Mouse (Mus musculus) heart, embryonic 15.5 days (tissue): ENCODE data around the gene Bpgm. TPM values are rescaled to one million over a fixed set of nuclear protein-coding genes. Genes with fewer than 3 reads are reported as not detected.

Experiments used
- ATAC-seq: fragments of 200-750 bp; cut with Nextera tagmentation; replicated peaks from 2 replicates; pipeline ENCODE4 v1.8.0; 2017; ENCODE audit warnings: low read depth, moderate TSS enrichment; ENCODE audit not compliant: insufficient number of reproducible peaks, insufficient read depth, low FRiP score
- H3K27ac ChIP-seq: fragments of 300-500 bp; sonication (generic); 2 replicates; pipeline ENCODE4 v1.5.1; 2015; ENCODE audit warnings: mild to moderate bottlenecking, inconsistent platforms
- H3K27me3 ChIP-seq: fragments of 300-500 bp; sonication (generic); 2 replicates; pipeline ENCODE4 v1.6.1; 2015; ENCODE audit warnings: inconsistent platforms
- H3K36me3 ChIP-seq: fragments of 300-500 bp; sonication (generic); 2 replicates; pipeline ENCODE4 v1.6.1; 2015; ENCODE audit warnings: mild to moderate bottlenecking, inconsistent platforms
- H3K4me1 ChIP-seq: fragments of 300-500 bp; sonication (generic); replicated peaks from 2 replicates; pipeline ENCODE4 v1.6.1; 2015; ENCODE audit warnings: inconsistent platforms
- H3K4me2 ChIP-seq: fragments of 300-500 bp; sonication (generic); 2 replicates; pipeline ENCODE4 v1.6.1; 2015; ENCODE audit warnings: inconsistent platforms, mild to moderate bottlenecking, moderate library complexity
- H3K4me3 ChIP-seq: fragments of 300-500 bp; sonication (generic); 2 replicates; pipeline ENCODE4 v1.5.1; 2015; ENCODE audit warnings: mild to moderate bottlenecking, inconsistent platforms
- H3K9ac ChIP-seq: fragments of 300-500 bp; sonication (generic); 2 replicates; pipeline ENCODE4 v1.6.1; 2015; ENCODE audit warnings: mild to moderate bottlenecking, inconsistent platforms
- H3K9me3 ChIP-seq: fragments of 300-500 bp; sonication (generic); replicated peaks from 2 replicates; pipeline ENCODE4 v1.6.1; 2016; ENCODE audit warnings: inconsistent platforms
- WGBS: fragments of 180-500 bp; shearing (Covaris S2); methylation state at CpG from one replicate; pipeline ENCODE4 v1.1.7; 2015; ENCODE audit warnings: mixed read lengths; 5-methylcytosine and 5-hydroxymethylcytosine counted together
- polyA plus RNA-seq: library from polyadenylated mRNA; unstranded; fragments of >200 nt; fragmentation: Nextera tagmentation; extraction: Ambion mirVana; gene quantifications from 2 replicates; pipeline ENCODE4 v1.2.1, GENCODE M21; 2015

Gene Bpgm
- 112 and 125 TPM in 2 replicates for polyA plus RNA-seq

DNA sequence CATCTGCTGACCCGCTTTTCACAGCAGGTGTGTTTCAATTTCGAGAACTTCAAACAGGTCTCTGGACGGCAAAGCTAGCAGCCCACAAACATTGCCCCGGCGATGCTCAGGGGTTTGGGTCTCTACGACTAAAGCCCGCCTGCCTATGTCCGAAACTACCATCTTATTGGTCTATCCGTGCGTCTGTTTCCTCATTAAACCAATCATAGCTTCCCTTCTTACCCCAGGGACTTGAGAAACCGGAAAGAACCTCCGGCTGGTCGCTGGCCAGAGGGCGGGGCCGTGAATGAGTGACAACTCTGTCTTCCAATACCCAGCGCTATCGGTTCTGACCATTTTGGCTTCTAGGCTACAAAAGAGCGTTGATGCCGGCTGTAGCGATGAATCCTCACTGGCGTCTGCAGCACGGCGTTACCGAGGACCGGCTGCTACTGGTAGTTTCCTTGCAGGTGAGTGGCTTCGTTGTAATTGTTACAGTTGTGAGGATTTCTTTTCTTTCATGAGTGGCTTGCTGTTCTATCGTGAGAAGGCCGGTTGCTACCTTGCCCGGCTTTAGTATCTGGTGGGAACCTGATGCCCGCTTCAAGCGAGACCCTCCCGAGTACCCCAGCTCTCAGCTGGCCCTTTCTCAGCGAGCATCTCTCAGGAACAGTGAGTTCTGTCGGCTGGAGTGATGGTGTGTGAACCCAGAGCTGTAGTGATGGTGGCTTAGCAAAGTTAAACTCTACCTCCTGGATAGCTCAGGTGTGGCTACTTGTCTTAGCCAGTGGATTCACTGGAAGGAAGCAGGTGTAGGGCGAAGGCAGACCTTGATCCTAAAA lies at the start of gene Bpgm:
TSS of gene Bpgm (plus strand) at position 234 of the 821 bp plus-strand sequence.
- peak within 1 kb of the TSS; percentile 66 for H3K9ac ChIP-seq
- peak within 1 kb of the TSS; percentile 75 for H3K27ac ChIP-seq
- H3K4me3 ChIP-seq: peak within 1 kb of the TSS; percentile 62
- peak within 1 kb of the TSS; percentile 82 for H3K4me2 ChIP-seq
- H3K27me3 ChIP-seq: no peaks in the 10 kb centered on the region
- peak; percentile 97 for ATAC-seq
- no peaks in the 10 kb centered on the region for H3K9me3 ChIP-seq
- no peaks in the 10 kb centered on the region for H3K36me3 ChIP-seq
- H3K4me1 ChIP-seq: peaks cover 23% of the 10 kb centered on the region
- under 1% methylated on average over 35 of the region's 35 CpGs for WGBS

- Histone ChIP-seq H3K4me1 (no peaks in the 10 kb centered on the region), H3K9ac (no peak overlapping the region), H3K27me3 (no peaks in the 10 kb centered on the region), H3K27ac (no peak overlapping the region), H3K36me3 (no peaks in the 10 kb centered on the region), H3K4me3 (no peak overlapping the region), H3K9me3 (no peaks in the 10 kb centered on the region), H3K4me2 (no peak overlapping the region)
- ATAC-seq: no peak
- WGBS: 56% methylated on average over 2 of the region's 2 CpGs
Measured at GRCm38 (mm10) chr6:34439006-34439405, 37.0 kb upstream of the Bpgm start.

DNA sequence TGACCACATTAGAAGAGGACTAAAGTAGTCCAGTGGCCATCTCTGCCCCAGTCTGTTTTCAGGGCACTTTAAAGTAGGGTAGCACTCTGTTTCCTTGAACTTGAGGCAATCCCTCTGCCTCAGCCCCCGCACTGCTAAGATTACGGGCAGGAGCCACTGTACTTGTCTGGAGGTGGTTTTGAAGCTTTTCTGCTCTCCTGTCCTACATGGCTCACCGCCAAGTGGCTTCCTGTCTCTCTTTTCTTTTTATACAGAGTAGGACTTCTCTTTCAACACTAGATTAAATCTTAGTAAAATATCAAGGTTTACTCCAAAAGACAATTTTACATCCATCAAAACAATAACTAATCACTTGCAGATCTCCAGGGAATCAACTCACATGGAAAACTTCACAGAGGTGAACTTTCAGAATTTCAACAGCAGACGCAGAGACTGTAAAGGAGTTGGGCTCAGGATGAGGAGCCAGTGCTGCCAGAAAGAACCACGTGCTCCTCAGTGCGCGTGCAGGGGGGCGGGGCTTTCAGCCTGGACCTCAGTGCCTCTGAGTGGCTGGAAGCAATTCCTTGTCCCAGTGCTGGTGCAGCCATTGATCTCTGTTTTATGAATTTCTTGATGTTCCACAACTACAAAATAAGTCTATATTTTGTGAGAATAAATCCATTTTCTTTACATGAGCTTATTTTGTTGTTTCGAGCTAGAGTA lies 34.3 kb upstream of the Bpgm start:
- Histone ChIP-seq H3K4me3 (no peak overlapping the region), H3K36me3 (no peaks in the 10 kb centered on the region), H3K27me3 (no peaks in the 10 kb centered on the region), H3K4me2 (no peak overlapping the region), H3K9ac (no peak overlapping the region), H3K9me3 (no peaks in the 10 kb centered on the region), H3K27ac (no peak overlapping the region), H3K4me1 (no peaks in the 10 kb centered on the region)
- WGBS: 46% methylated on average over 9 of the region's 9 CpGs
- ATAC-seq: no peak

DNA sequence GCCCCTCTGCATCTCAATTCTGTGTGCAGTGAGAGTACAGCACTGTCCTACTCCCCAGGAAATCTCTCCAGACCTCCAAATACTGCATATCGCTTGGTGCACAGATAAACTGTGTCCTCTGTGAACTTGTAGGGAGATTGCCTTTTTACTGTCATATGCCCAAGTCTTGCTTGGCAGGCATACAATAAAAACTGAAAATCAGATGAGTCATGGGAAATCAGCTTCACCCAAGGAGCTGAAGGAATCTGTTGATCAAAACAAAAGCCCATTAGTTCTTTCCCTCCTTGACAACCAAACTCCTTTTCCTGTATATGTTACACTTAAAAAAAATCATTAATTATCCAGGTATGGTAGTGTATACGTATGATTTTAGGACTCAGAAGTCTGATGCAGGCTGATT lies 32.2 kb upstream of the Bpgm start:
- no peak overlapping the region for H3K9ac ChIP-seq
- no peak overlapping the region for H3K4me3 ChIP-seq
- WGBS: 67% methylated on average over 2 of the region's 2 CpGs
- ATAC-seq: no peak
- no peaks in the 10 kb centered on the region for H3K9me3 ChIP-seq
- no peak overlapping the region for H3K27ac ChIP-seq
- no peaks in the 10 kb centered on the region for H3K27me3 ChIP-seq
- H3K4me2 ChIP-seq: no peak overlapping the region
- no peaks in the 10 kb centered on the region for H3K36me3 ChIP-seq
- H3K4me1 ChIP-seq: no peaks in the 10 kb centered on the region

DNA sequence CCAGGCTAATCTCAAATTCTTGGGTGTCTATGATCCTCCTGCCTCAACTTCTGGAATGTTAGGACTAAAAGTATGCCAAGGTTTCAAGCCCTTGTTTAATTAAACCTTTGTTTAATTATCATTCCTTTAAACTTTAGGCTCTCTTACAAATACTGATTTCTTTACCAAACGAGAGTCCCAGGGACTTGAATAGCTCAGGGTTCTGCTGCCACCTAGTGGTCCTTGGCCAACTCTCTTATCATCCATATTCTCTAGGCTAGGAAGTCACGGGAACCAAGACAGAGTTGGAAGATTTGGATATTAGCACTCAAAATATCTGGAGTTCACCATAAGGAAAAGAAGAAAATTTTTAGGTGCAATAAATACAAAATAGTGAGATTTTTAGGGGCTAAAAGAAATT lies 28.0 kb upstream of the Bpgm start:
- H3K27ac ChIP-seq: no peak overlapping the region
- no peak overlapping the region for H3K9ac ChIP-seq
- 0 out of 2 replicates have a peak, but pooled peaks cover under 1% of the 10 kb centered on the region for H3K4me1 ChIP-seq
- H3K4me3 ChIP-seq: no peak overlapping the region
- H3K4me2 ChIP-seq: no peak overlapping the region
- 0 out of 2 replicates have a peak, but pooled peaks cover 3% of the 10 kb centered on the region for H3K27me3 ChIP-seq
- no peaks in the 10 kb centered on the region for H3K36me3 ChIP-seq
- ATAC-seq: no peak
- no peaks in the 10 kb centered on the region for H3K9me3 ChIP-seq
- WGBS: 1% methylated on average over 2 of the region's 2 CpGs

DNA sequence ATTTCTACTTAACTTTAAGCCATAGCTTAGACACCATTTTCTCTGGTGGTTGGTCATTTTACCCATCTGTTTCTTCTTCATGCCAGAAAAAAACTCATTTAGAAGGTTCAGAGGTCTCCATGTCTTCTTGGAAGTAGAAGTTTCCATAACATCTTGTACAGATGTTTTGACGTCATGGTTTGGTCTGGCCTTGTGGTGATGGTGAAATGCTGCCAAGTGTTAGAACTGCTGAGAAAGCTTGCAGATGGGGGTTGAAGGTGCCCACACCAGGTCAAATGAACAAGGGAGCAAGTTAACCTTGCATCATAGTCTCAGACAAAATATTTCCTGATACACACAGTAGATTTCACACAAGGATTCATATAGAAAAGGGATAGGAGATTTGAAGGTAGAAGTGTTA lies 27.3 kb upstream of the Bpgm start:
- Histone ChIP-seq H3K4me3 (no peak overlapping the region), H3K4me1 (0 out of 2 replicates have a peak, but pooled peaks cover 4% of the 10 kb centered on the region), H3K9me3 (no peaks in the 10 kb centered on the region), H3K27me3 (0 out of 2 replicates have a peak, but pooled peaks cover 3% of the 10 kb centered on the region), H3K9ac (no peak overlapping the region), H3K27ac (no peak overlapping the region), H3K4me2 (no peak overlapping the region), H3K36me3 (no peaks in the 10 kb centered on the region)
- ATAC-seq: no peak
- 65% methylated on average over 1 of the region's 1 CpGs for WGBS

DNA sequence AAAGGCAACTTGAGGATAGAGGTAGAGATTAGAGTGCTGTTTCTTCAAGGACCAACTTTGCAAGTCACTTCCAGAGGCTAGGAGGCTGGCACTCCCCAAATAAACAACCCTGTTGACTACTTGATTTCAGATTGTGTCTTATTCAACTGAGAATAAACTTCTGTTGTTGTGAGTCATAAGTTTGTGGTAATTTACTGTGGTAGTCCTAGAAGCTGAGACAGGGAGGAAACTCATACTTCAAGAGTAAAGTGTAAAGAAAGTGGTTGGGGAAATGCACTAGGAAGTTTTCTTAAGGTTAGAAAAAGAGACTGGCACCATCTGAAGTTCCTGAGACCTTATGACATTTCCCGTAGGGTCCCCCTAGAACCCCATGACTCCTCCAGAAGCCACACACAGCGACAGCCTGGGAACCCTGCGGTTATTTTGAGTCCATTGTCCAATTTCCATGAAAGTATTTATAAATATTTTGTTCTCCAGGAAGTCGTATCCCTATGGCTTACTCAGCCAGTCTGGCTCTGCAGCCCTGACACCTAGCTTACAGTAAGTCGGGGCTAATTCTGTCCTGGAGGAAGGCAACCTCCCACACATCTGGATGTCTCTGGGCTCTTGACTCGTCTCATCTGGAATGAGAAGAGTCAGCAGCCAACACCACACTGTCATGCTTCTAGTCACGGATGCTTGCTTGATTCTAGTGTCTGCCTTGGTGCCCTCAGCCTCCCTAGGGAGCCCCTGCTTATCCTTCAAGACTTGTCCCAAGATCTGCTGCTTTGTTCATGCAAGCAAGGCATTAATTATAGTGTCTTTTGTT lies 22.8 kb upstream of the Bpgm start:
- H3K9me3 ChIP-seq: no peaks in the 10 kb centered on the region
- no peak for ATAC-seq
- no peak overlapping the region for H3K4me3 ChIP-seq
- no peaks in the 10 kb centered on the region for H3K36me3 ChIP-seq
- H3K27ac ChIP-seq: no peak overlapping the region
- H3K27me3 ChIP-seq: peaks cover 3% of the 10 kb centered on the region; the same call in 1 of the 2 replicates
- WGBS: 45% methylated on average over 7 of the region's 7 CpGs
- 0 out of 2 replicates have a peak, but pooled peaks cover 4% of the 10 kb centered on the region for H3K4me1 ChIP-seq
- H3K9ac ChIP-seq: no peak overlapping the region
- H3K4me2 ChIP-seq: no peak overlapping the region

- H3K4me3 ChIP-seq: no peak overlapping the region
- no peaks in the 10 kb centered on the region for H3K36me3 ChIP-seq
- H3K9me3 ChIP-seq: no peaks in the 10 kb centered on the region
- no peak overlapping the region for H3K27ac ChIP-seq
- no peaks in the 10 kb centered on the region for H3K4me1 ChIP-seq
- no peak for ATAC-seq
- H3K9ac ChIP-seq: no peak overlapping the region
- no peaks in the 10 kb centered on the region; the same call in 1 of the 2 replicates for H3K27me3 ChIP-seq
- no peak overlapping the region for H3K4me2 ChIP-seq
Measured at GRCm38 (mm10) chr6:34459456-34459855, 16.6 kb upstream of the Bpgm start.

DNA sequence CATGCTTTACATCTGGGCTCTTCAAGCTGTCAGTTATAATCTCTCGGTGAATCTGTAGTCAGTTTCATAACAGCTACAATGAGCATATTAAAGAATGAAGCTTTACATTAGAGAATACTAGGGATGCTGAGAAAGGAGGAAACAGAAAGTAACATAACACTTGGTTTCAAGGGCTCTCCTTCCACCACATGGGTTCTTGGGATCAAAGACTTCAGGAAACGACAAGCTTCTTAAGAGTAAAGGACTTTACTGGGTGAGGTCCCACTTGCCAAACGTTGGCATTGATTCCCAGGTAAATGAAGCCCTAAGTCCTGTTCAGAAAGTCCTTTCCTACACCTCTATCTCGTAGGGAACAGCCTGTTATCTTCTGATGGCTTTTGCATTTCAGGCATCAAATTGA lies 15.4 kb upstream of the Bpgm start:
- Histone ChIP-seq H3K36me3 (no peaks in the 10 kb centered on the region), H3K4me1 (no peaks in the 10 kb centered on the region), H3K9ac (no peak overlapping the region), H3K4me3 (no peak overlapping the region), H3K4me2 (no peak overlapping the region), H3K9me3 (no peaks in the 10 kb centered on the region), H3K27me3 (no peaks in the 10 kb centered on the region; the same call in 1 of the 2 replicates), H3K27ac (no peak overlapping the region)
- WGBS: 43% methylated on average over 4 of the region's 4 CpGs
- ATAC-seq: no peak

DNA sequence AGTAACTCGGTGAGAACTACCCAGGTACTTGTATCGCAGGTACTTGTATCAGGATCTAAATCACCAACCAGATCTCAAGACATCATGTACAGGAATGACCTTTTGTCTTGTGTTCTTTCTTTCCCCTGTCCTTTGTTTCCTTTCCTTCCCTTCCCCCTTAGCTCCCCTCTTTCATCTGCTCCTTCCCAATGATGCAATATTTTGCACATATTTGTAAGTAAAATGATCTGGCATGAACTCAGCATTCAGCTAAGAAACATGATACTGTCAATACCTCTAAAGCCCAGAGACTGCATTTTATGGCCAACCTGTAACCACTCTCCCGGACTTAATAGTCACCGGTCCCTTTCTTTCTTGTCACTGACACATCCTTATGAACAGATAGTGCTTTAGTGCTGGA lies 12.4 kb upstream of the Bpgm start:
- Histone ChIP-seq H3K9ac (no peak overlapping the region), H3K27ac (no peak overlapping the region), H3K36me3 (no peaks in the 10 kb centered on the region), H3K4me1 (no peaks in the 10 kb centered on the region), H3K4me2 (no peak overlapping the region), H3K9me3 (no peaks in the 10 kb centered on the region), H3K4me3 (no peak overlapping the region), H3K27me3 (no peaks in the 10 kb centered on the region)
- 84% methylated on average over 4 of the region's 4 CpGs for WGBS
- ATAC-seq: no peak
